Mouse (Mus musculus) MEL (cell line): ENCODE data around the gene C1ra. TPM values are rescaled to one million over a fixed set of nuclear protein-coding genes. Genes with fewer than 3 reads are reported as not detected.
A peak's percentile ranks its signal among the peaks of the same experiment; 100 is the strongest.

Experiments
- DNase-seq: peaks from one replicate; pipeline ENCODE4 v3.0.0; 2011; ENCODE audit warnings: low read depth, low spot score
- H3K27ac ChIP-seq: 2 replicates; pipeline ENCODE4 v1.5.1; 2012; ENCODE audit warnings: low read depth, mild to moderate bottlenecking, control low read depth, low read length, moderate library complexity; ENCODE audit not compliant: control insufficient read depth
- H3K27me3 ChIP-seq, 2 experiments: fragments of 150-350 bp in 1 of 2; sonication (generic) in 1 of 2; 2 replicates each; pipeline ENCODE4 v1.6.1; 2012; ENCODE audit warnings: low read length in 2 of 2, mild to moderate bottlenecking in 2 of 2, improper control_type of control experiment in 1 of 2, moderate library complexity in 1 of 2; ENCODE audit not compliant: insufficient read depth in 2 of 2, control insufficient read depth in 1 of 2
- H3K36me3 ChIP-seq, 2 experiments: 2 replicates each; pipeline ENCODE4 v1.6.1; 2012 to 2014; ENCODE audit warnings: low read length in 2 of 2, improper control_type of control experiment in 1 of 2, inconsistent platforms in 1 of 2, mild to moderate bottlenecking in 1 of 2; ENCODE audit not compliant: insufficient read depth in 2 of 2, control insufficient read depth in 1 of 2
- H3K4me1 ChIP-seq, 2 experiments: fragments of 150-350 bp in 1 of 2; sonication (generic) in 1 of 2; 2 replicates each; pipeline ENCODE4 v1.6.1; 2012; ENCODE audit warnings: low read length in 2 of 2, improper control_type of control experiment in 1 of 2, mild to moderate bottlenecking in 1 of 2; ENCODE audit not compliant: insufficient read depth in 2 of 2, control insufficient read depth in 1 of 2
- H3K4me3 ChIP-seq, 2 experiments: fragments of 150-350 bp in 1 of 2; sonication (generic) in 1 of 2; 2 replicates each; pipeline ENCODE4 v1.5.1; 2012; ENCODE audit warnings: low read depth in 2 of 2, low read length in 2 of 2, mild to moderate bottlenecking in 2 of 2, moderate library complexity in 2 of 2, control low read depth in 1 of 2, improper control_type of control experiment in 1 of 2; ENCODE audit not compliant: control insufficient read depth in 1 of 2, insufficient read depth in 1 of 2
- H3K79me2 ChIP-seq: 2 replicates; pipeline ENCODE4 v1.6.1; 2012; ENCODE audit warnings: mild to moderate bottlenecking, low read length, moderate library complexity; ENCODE audit not compliant: control insufficient read depth, poor library complexity, insufficient read depth
- H3K9ac ChIP-seq: 2 replicates; pipeline ENCODE4 v1.6.1; 2012; ENCODE audit warnings: low read depth, mild to moderate bottlenecking, control low read depth, low read length, moderate library complexity; ENCODE audit not compliant: control insufficient read depth, poor library complexity, severe bottlenecking
- H3K9me3 ChIP-seq: fragments of 150-350 bp; sonication (generic); replicated peaks from 2 replicates; pipeline ENCODE4 v1.6.1; 2012; ENCODE audit warnings: mild to moderate bottlenecking, low read length, improper control_type of control experiment, moderate library complexity; ENCODE audit not compliant: insufficient read depth
- BHLHE40 ChIP-seq: IDR thresholded peaks from 2 replicates; pipeline ENCODE4 v1.6.1; 2012; ENCODE audit warnings: low read depth, mild to moderate bottlenecking, inconsistent platforms, low read length, improper control_type of control experiment, borderline replicate concordance
- CHD1 ChIP-seq: IDR thresholded peaks from 2 replicates; pipeline ENCODE4 v1.6.1; 2012; ENCODE audit warnings: low read depth, mild to moderate bottlenecking, inconsistent platforms, low read length, improper control_type of control experiment
- CHD2 ChIP-seq: IDR thresholded peaks from 2 replicates; pipeline ENCODE4 v1.6.1; 2011; ENCODE audit warnings: low read length, improper control_type of control experiment
- CTCF ChIP-seq, 3 experiments: IDR thresholded peaks in 2 of 3; conservative IDR thresholded peaks in 1 of 3; 2 replicates each; pipeline ENCODE4 v1.5.1; 2011 to 2012; ENCODE audit warnings: low read length in 3 of 3, low read depth in 2 of 3, mild to moderate bottlenecking in 2 of 3, improper control_type of control experiment in 1 of 3, inconsistent platforms in 1 of 3, mixed read lengths in 1 of 3, moderate library complexity in 1 of 3; ENCODE audit not compliant: control insufficient read depth in 1 of 3, insufficient read depth in 1 of 3, poor library complexity in 1 of 3, severe bottlenecking in 1 of 3
- E2F4 ChIP-seq: IDR thresholded peaks from 2 replicates; pipeline ENCODE4 v1.6.1; 2011; ENCODE audit warnings: low read depth, low read length, improper control_type of control experiment, borderline replicate concordance
- EP300 ChIP-seq, 2 experiments: IDR thresholded peaks; 2 replicates each; pipeline ENCODE4 v1.6.1; 2011; ENCODE audit warnings: improper control_type of control experiment in 2 of 2, low read length in 2 of 2, low read depth in 1 of 2, mild to moderate bottlenecking in 1 of 2
- GABPA ChIP-seq: IDR thresholded peaks from 2 replicates; pipeline ENCODE4 v1.6.1; 2012; ENCODE audit warnings: low read depth, mild to moderate bottlenecking, inconsistent platforms, low read length, improper control_type of control experiment, moderate library complexity
- GATA1 ChIP-seq: IDR thresholded peaks from 2 replicates; pipeline ENCODE4 v1.6.1; 2011; ENCODE audit warnings: low read depth, low read length, improper control_type of control experiment
- KAT2A ChIP-seq: conservative IDR thresholded peaks from 2 replicates; pipeline ENCODE4 v1.6.1; 2012; ENCODE audit warnings: low read depth, low read length, improper control_type of control experiment, inconsistent platforms
- MAX ChIP-seq: IDR thresholded peaks from 2 replicates; pipeline ENCODE4 v1.6.1; 2011; ENCODE audit warnings: low read length, improper control_type of control experiment
- MEF2A ChIP-seq: IDR thresholded peaks from 2 replicates; pipeline ENCODE4 v1.6.1; 2014; ENCODE audit warnings: low read depth, mild to moderate bottlenecking, inconsistent platforms, low read length, improper control_type of control experiment; ENCODE audit not compliant: poor library complexity, insufficient replicate concordance, severe bottlenecking; ENCODE audit errors: extremely low read depth
- MXI1 ChIP-seq: IDR thresholded peaks from 2 replicates; pipeline ENCODE4 v1.6.1; 2011; ENCODE audit warnings: mild to moderate bottlenecking, low read depth, low read length, improper control_type of control experiment
- MYB ChIP-seq: IDR thresholded peaks from 2 replicates; pipeline ENCODE4 v1.6.1; 2011; ENCODE audit warnings: mild to moderate bottlenecking, low read depth, low read length, improper control_type of control experiment
- POLR2A ChIP-seq, 2 experiments: IDR thresholded peaks; 2 replicates each; pipeline ENCODE4 v1.6.1; 2011 to 2012; ENCODE audit warnings: low read length in 2 of 2, mild to moderate bottlenecking in 2 of 2, control low read depth in 1 of 2, improper control_type of control experiment in 1 of 2, low read depth in 1 of 2, moderate library complexity in 1 of 2; ENCODE audit not compliant: control insufficient read depth in 1 of 2, insufficient read depth in 1 of 2, poor library complexity in 1 of 2
- POLR2AphosphoS2 ChIP-seq: IDR thresholded peaks from 2 replicates; pipeline ENCODE4 v1.6.1; 2011; ENCODE audit warnings: low read length, improper control_type of control experiment
- POLR2AphosphoS5 ChIP-seq: IDR thresholded peaks from 2 replicates; pipeline ENCODE4 v1.6.1; 2012; ENCODE audit warnings: low read depth, borderline replicate concordance, mild to moderate bottlenecking, inconsistent platforms, low read length, moderate library complexity, mixed read lengths
- RAD21 ChIP-seq: IDR thresholded peaks from 2 replicates; pipeline ENCODE4 v1.6.1; 2011; ENCODE audit warnings: mild to moderate bottlenecking, low read depth, low read length, improper control_type of control experiment
- RCOR1 ChIP-seq: IDR thresholded peaks from 2 replicates; pipeline ENCODE4 v1.6.1; 2012; ENCODE audit warnings: low read depth, mild to moderate bottlenecking, inconsistent platforms, low read length, improper control_type of control experiment
- SIN3A ChIP-seq: IDR thresholded peaks from 2 replicates; pipeline ENCODE4 v1.6.1; 2012; ENCODE audit warnings: low read length, improper control_type of control experiment, inconsistent platforms
- SMC3 ChIP-seq: IDR thresholded peaks from 2 replicates; pipeline ENCODE4 v1.6.1; 2011; ENCODE audit warnings: low read depth, low read length, improper control_type of control experiment
- TAL1 ChIP-seq: IDR thresholded peaks from 2 replicates; pipeline ENCODE4 v1.6.1; 2012; ENCODE audit warnings: mild to moderate bottlenecking, inconsistent platforms, low read length, moderate library complexity, mixed read lengths
- TBP ChIP-seq: IDR thresholded peaks from 2 replicates; pipeline ENCODE4 v1.8.0; 2011; ENCODE audit warnings: low read depth, low read length, improper control_type of control experiment
- TCF12 ChIP-seq: IDR thresholded peaks from 2 replicates; pipeline ENCODE4 v1.6.1; 2014; ENCODE audit warnings: low read depth, mild to moderate bottlenecking, inconsistent platforms, low read length, improper control_type of control experiment, moderate library complexity
- UBTF ChIP-seq: IDR thresholded peaks from 2 replicates; pipeline ENCODE4 v1.6.1; 2012; ENCODE audit warnings: low read depth, mild to moderate bottlenecking, inconsistent platforms, low read length, improper control_type of control experiment, moderate library complexity, borderline replicate concordance; ENCODE audit not compliant: insufficient read depth
- ZKSCAN1 ChIP-seq: IDR thresholded peaks from 2 replicates; pipeline ENCODE4 v1.6.1; 2012; ENCODE audit warnings: low read depth, mild to moderate bottlenecking, inconsistent platforms, low read length, improper control_type of control experiment, moderate library complexity
- ZMIZ1 ChIP-seq: IDR thresholded peaks from 2 replicates; pipeline ENCODE4 v1.6.1; 2012; ENCODE audit warnings: low read depth, mild to moderate bottlenecking, inconsistent platforms, low read length, improper control_type of control experiment, moderate library complexity
- polyA plus RNA-seq, 2 experiments: library from polyadenylated mRNA; stranded (reverse) in 1 of 2; unstranded in 1 of 2; fragments of >175 nt in 1 of 2; fragments of >200 nt in 1 of 2; gene quantifications; 2 replicates each; pipeline versions ENCODE4 v1.2.1 to v1.2.4; 2012; ENCODE audit warnings: low replicate concordance in 2 of 2, low read depth in 1 of 2; ENCODE audit not compliant: insufficient read length in 2 of 2, insufficient read depth in 1 of 2, missing spikeins in 1 of 2
- total RNA-seq: library from RNA; depleted of rRNA; stranded (reverse); fragments of 300-350 nt; gene quantifications from 2 replicates; pipeline ENCODE4 v1.2.3, GENCODE M21; 2012

C1ra gene
- total and polyA plus RNA-seq, 3 experiments = 0.19 to 0.28 TPM; not detected in 1

DNA sequence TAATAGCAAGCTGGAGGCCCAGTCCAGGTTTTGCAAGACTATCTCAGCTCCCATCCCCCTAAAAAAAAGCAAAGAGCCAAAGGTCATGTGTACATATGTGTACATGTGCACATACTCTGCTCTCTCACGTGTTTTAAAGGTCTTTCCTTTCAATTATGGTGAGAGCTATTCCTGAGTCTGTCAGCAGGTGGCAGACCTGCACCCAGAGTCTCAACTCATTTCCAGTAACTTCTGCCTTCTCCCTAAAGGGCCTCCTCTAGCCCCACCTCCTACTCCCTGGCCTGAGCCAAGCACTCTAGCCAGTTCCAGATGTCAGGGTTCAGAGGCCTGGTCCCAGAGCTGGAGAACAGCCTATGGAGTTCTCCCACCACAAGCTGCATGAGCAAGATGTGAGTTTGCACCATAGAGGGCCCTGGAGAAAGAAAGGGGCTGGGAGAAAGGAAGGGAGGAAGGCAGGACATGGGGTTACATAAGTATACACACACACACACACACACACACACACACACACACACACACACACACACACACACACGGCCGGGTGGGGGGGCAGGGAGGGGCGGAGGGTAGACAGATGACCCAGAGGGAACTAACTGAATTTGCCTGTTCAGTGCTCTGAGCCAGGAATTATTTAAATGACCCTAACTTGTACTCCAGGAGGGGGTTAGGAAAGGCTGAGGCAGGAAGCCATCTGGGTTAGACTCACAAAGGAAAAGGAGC lies 19.2 kb upstream of the C1ra start, which contains the start of gene C1rl (continued):
- TF ChIP-seq POLR2AphosphoS5 = no peak
- peak; percentile 80 for TF ChIP-seq SIN3A
- no peak for TF ChIP-seq POLR2AphosphoS2
- TF ChIP-seq KAT2A = no peak
- TF ChIP-seq TBP = peak; percentile 53
- TF ChIP-seq ZMIZ1 = no peak
- no peak for TF ChIP-seq TCF12
- TF ChIP-seq MEF2A = no peak
- TF ChIP-seq TAL1 = no peak
- peak in 1 of 2 experiments; percentile 51; a peak in 2 of 4 replicates for TF ChIP-seq POLR2A (IDR thresholded peaks at IDR 0.05; ENCODE audit: control insufficient read depth in 1 of 2, insufficient read depth in 1 of 2, low read depth in 1 of 2, low read length in 2 of 2, poor library complexity in 1 of 2)
- no peak for TF ChIP-seq GABPA
- TF ChIP-seq MAX = peak; percentile 90
- TF ChIP-seq RAD21 = peak; percentile 85
- no peak for TF ChIP-seq GATA1
- peak; percentile 95 for TF ChIP-seq MXI1
- peak; percentile 83; the same call in 1 of the 2 replicates for TF ChIP-seq BHLHE40
- no peak for TF ChIP-seq ZKSCAN1
- no peak for TF ChIP-seq EP300 (IDR thresholded peaks at IDR 0.05; ENCODE audit: low read depth in 1 of 2, low read length in 2 of 2)
- no peak for TF ChIP-seq CHD1
- TF ChIP-seq, all 39 proteins: peak for 17

DNA sequence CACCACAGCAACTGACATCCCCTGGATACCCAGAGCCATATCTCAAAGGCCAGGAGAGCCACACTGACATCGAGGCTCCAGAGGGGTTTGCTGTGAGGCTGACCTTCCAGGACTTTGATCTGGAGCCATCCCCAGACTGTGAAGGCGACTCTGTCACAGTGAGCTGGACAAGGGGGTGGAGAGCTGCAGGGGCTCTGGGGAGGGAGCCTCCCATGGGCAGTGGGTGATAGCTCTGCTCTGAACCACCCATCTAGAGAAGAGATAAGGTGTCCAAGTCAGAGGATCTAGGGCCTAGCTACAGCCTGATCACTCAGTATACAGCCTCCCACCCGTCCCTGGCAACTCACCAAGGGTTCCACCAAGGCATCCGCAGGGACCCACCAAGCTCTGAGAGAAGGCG lies 18.3 kb upstream of the C1ra start:
- H3K4me1 ChIP-seq = peaks cover 3 to 20% of the 10 kb centered on the region in 2 experiments
- H3K4me3 ChIP-seq = no peak overlapping the region
- no peaks in the 10 kb centered on the region for H3K27me3 ChIP-seq
- no peak overlapping the region; the same call in 1 of the 2 replicates for H3K9ac ChIP-seq
- H3K27ac ChIP-seq = no peak overlapping the region
- no peak for TF ChIP-seq UBTF
- no peak for TF ChIP-seq RCOR1
- no peak for TF ChIP-seq CTCF (IDR thresholded peaks at IDR 0.05 in 2 of 3, conservative IDR thresholded peaks at IDR 0.05 in 1 of 3; ENCODE audit: control insufficient read depth in 1 of 3, insufficient read depth in 1 of 3, low read depth in 2 of 3, low read length in 3 of 3, poor library complexity in 1 of 3, severe bottlenecking in 1 of 3)
- TF ChIP-seq ZKSCAN1 = no peak
- no peak for TF ChIP-seq E2F4
- TF ChIP-seq CHD2 = no peak
- no peak for TF ChIP-seq TAL1
- TF ChIP-seq MYB = no peak
- no peak for TF ChIP-seq SMC3
- TF ChIP-seq, all 39 proteins: peak for 0
- no peak for DNase-seq
- Histone ChIP-seq H3K79me2 (no peaks in the 10 kb centered on the region), H3K36me3 (peaks cover 0 to 8% of the 10 kb centered on the region in 2 experiments; a peak in 2 of 4 replicates), H3K9me3 (no peaks in the 10 kb centered on the region)
